Mouse (Mus musculus) CH12.LX (cell line): ENCODE results near the gene Necap1. TPM values are rescaled to one million over a fixed set of nuclear protein-coding genes. Genes with fewer than 3 reads are reported as not detected.

Source experiments
- DNase-seq: peaks from one replicate; pipeline ENCODE4 v3.0.0-alpha.2; 2013; ENCODE audit errors: extremely low read depth
- H3K27ac ChIP-seq: 2 replicates; pipeline ENCODE4 v1.5.1; 2012; ENCODE audit warnings: low read depth, mild to moderate bottlenecking, control low read depth, moderate library complexity; ENCODE audit not compliant: insufficient read depth
- H3K27me3 ChIP-seq: replicated peaks from 2 replicates; pipeline ENCODE3; 2012; ENCODE audit warnings: inconsistent platforms
- H3K36me3 ChIP-seq, 2 experiments: replicated peaks in 1 of 2; 2 replicates each; pipeline versions ENCODE3 to v1.6.1; 2012; ENCODE audit warnings: inconsistent platforms in 1 of 2, low read length in 1 of 2, mild to moderate bottlenecking in 1 of 2, mixed read lengths in 1 of 2, moderate library complexity in 1 of 2; ENCODE audit not compliant: control insufficient read depth in 1 of 2, insufficient read depth in 1 of 2
- H3K4me1 ChIP-seq, 2 experiments: 2 replicates each; pipeline ENCODE4 v1.6.1; 2012; ENCODE audit warnings: inconsistent platforms in 1 of 2, moderate library complexity in 1 of 2; ENCODE audit not compliant: insufficient read depth in 2 of 2, control insufficient read depth in 1 of 2
- H3K4me2 ChIP-seq: 2 replicates; pipeline ENCODE4 v1.6.1; 2012; ENCODE audit warnings: low read depth, mild to moderate bottlenecking, control low read depth; ENCODE audit not compliant: poor library complexity, insufficient read depth, severe bottlenecking
- H3K4me3 ChIP-seq, 3 experiments: fragments of 150-350 bp in 1 of 3; sonication (generic) in 1 of 3; replicated peaks in 1 of 3; 2 replicates each; pipeline versions ENCODE3 to v1.5.1; 2011 to 2012; ENCODE audit warnings: low read depth in 2 of 3, low read length in 2 of 3, mild to moderate bottlenecking in 2 of 3, moderate library complexity in 2 of 3, control low read depth in 1 of 3, improper control_type of control experiment in 1 of 3, inconsistent platforms in 1 of 3, mixed read lengths in 1 of 3; ENCODE audit not compliant: poor library complexity in 1 of 3
- H3K79me2 ChIP-seq: replicated peaks from 2 replicates; pipeline ENCODE4 v1.6.1; 2012; ENCODE audit warnings: mild to moderate bottlenecking, moderate library complexity; ENCODE audit not compliant: control insufficient read depth, poor library complexity, insufficient read depth, severe bottlenecking; ENCODE audit errors: extremely low read depth
- H3K9ac ChIP-seq: 2 replicates; pipeline ENCODE4 v1.6.1; 2012; ENCODE audit warnings: low read depth, mild to moderate bottlenecking, control low read depth, moderate library complexity; ENCODE audit not compliant: insufficient read depth
- H3K9me3 ChIP-seq: replicated peaks from 2 replicates; pipeline ENCODE3; 2012; ENCODE audit warnings: low read length, inconsistent platforms, mixed read lengths
- CHD2 ChIP-seq: IDR thresholded peaks from 2 replicates; pipeline ENCODE4 v1.6.1; 2011; ENCODE audit warnings: low read length, improper control_type of control experiment
- CTCF ChIP-seq, 2 experiments: IDR thresholded peaks in 1 of 2; conservative IDR thresholded peaks in 1 of 2; 2 replicates each; pipeline ENCODE4 v1.5.1; 2011 to 2012; ENCODE audit warnings: low read depth in 2 of 2, low read length in 2 of 2, improper control_type of control experiment in 1 of 2, inconsistent platforms in 1 of 2, mild to moderate bottlenecking in 1 of 2, moderate library complexity in 1 of 2
- E2F4 ChIP-seq: IDR thresholded peaks from 2 replicates; pipeline ENCODE4 v1.6.1; 2011; ENCODE audit warnings: low read depth, low read length, improper control_type of control experiment; ENCODE audit not compliant: insufficient replicate concordance
- ELF1 ChIP-seq: IDR thresholded peaks from 2 replicates; pipeline ENCODE4 v1.6.1; 2014; ENCODE audit warnings: low read depth, mild to moderate bottlenecking, inconsistent platforms, low read length, improper control_type of control experiment
- EP300 ChIP-seq: IDR thresholded peaks from 2 replicates; pipeline ENCODE4 v1.6.1; 2011; ENCODE audit warnings: low read length, improper control_type of control experiment
- ETS1 ChIP-seq: conservative IDR thresholded peaks from 2 replicates; pipeline ENCODE4 v1.6.1; 2012; ENCODE audit warnings: low read depth, mild to moderate bottlenecking, inconsistent platforms, low read length, improper control_type of control experiment, moderate library complexity
- GABPA ChIP-seq: IDR thresholded peaks from 2 replicates; pipeline ENCODE4 v1.6.1; 2012; ENCODE audit warnings: low read depth, low read length, improper control_type of control experiment, inconsistent platforms; ENCODE audit not compliant: insufficient replicate concordance
- HCFC1 ChIP-seq: IDR thresholded peaks from 2 replicates; pipeline ENCODE4 v1.6.1; 2012; ENCODE audit warnings: low read depth, mild to moderate bottlenecking, inconsistent platforms, low read length, improper control_type of control experiment
- IRF4 ChIP-seq: IDR thresholded peaks from 2 replicates; pipeline ENCODE4 v1.6.1; 2014; ENCODE audit warnings: low read depth, mild to moderate bottlenecking, inconsistent platforms, low read length, improper control_type of control experiment
- JUN ChIP-seq: IDR thresholded peaks from 2 replicates; pipeline ENCODE4 v1.6.1; 2011; ENCODE audit warnings: low read depth, mild to moderate bottlenecking, low read length, improper control_type of control experiment, moderate library complexity; ENCODE audit not compliant: insufficient read depth
- JUND ChIP-seq: conservative IDR thresholded peaks from 2 replicates; pipeline ENCODE4 v1.6.1; 2011; ENCODE audit warnings: low read depth, low read length, improper control_type of control experiment
- MAFK ChIP-seq: IDR thresholded peaks from 2 replicates; pipeline ENCODE4 v1.6.1; 2011; ENCODE audit warnings: low read length, improper control_type of control experiment; ENCODE audit not compliant: insufficient replicate concordance
- MAX ChIP-seq: IDR thresholded peaks from 2 replicates; pipeline ENCODE4 v1.6.1; 2011; ENCODE audit warnings: low read length, improper control_type of control experiment
- MAZ ChIP-seq: IDR thresholded peaks from 2 replicates; pipeline ENCODE4 v1.6.1; 2012; ENCODE audit warnings: low read depth, mild to moderate bottlenecking, inconsistent platforms, low read length, improper control_type of control experiment, moderate library complexity
- MEF2A ChIP-seq: IDR thresholded peaks from 2 replicates; pipeline ENCODE4 v1.6.1; 2014; ENCODE audit warnings: low read depth, mild to moderate bottlenecking, inconsistent platforms, low read length, improper control_type of control experiment, borderline replicate concordance
- MXI1 ChIP-seq: IDR thresholded peaks from 2 replicates; pipeline ENCODE4 v1.6.1; 2011; ENCODE audit warnings: mild to moderate bottlenecking, low read depth, low read length, improper control_type of control experiment
- MYC ChIP-seq: IDR thresholded peaks from 2 replicates; pipeline ENCODE4 v1.6.1; 2011; ENCODE audit warnings: low read depth, mild to moderate bottlenecking, improper control_type of control experiment, low read length
- NELFE ChIP-seq: IDR thresholded peaks from 2 replicates; pipeline ENCODE4 v1.6.1; 2011; ENCODE audit warnings: low read depth, low read length, improper control_type of control experiment
- PAX5 ChIP-seq: IDR thresholded peaks from 2 replicates; pipeline ENCODE4 v1.6.1; 2012; ENCODE audit warnings: low read length, inconsistent platforms, mixed read lengths
- RAD21 ChIP-seq: IDR thresholded peaks from 2 replicates; pipeline ENCODE4 v1.6.1; 2011; ENCODE audit warnings: low read depth, mild to moderate bottlenecking, low read length, improper control_type of control experiment, moderate library complexity
- RCOR1 ChIP-seq: conservative IDR thresholded peaks from 2 replicates; pipeline ENCODE4 v1.6.1; 2012; ENCODE audit warnings: low read depth, mild to moderate bottlenecking, inconsistent platforms, low read length, improper control_type of control experiment
- SIN3A ChIP-seq: IDR thresholded peaks from 2 replicates; pipeline ENCODE4 v1.6.1; 2012; ENCODE audit warnings: low read length, improper control_type of control experiment, inconsistent platforms
- SMC3 ChIP-seq: IDR thresholded peaks from 2 replicates; pipeline ENCODE4 v1.6.1; 2011; ENCODE audit warnings: low read depth, low read length, improper control_type of control experiment
- TBP ChIP-seq: conservative IDR thresholded peaks from 2 replicates; pipeline ENCODE4 v1.6.1; 2011; ENCODE audit warnings: low read depth, low read length, improper control_type of control experiment
- TCF12 ChIP-seq: IDR thresholded peaks from 2 replicates; pipeline ENCODE4 v1.6.1; 2014; ENCODE audit warnings: low read depth, mild to moderate bottlenecking, inconsistent platforms, low read length, improper control_type of control experiment
- UBTF ChIP-seq: IDR thresholded peaks from 2 replicates; pipeline ENCODE4 v1.6.1; 2012; ENCODE audit warnings: low read depth, mild to moderate bottlenecking, inconsistent platforms, low read length, improper control_type of control experiment, moderate library complexity
- USF1 ChIP-seq: IDR thresholded peaks from 2 replicates; pipeline ENCODE4 v1.6.1; 2014; ENCODE audit warnings: low read depth, mild to moderate bottlenecking, inconsistent platforms, low read length, improper control_type of control experiment
- USF2 ChIP-seq: conservative IDR thresholded peaks from 2 replicates; pipeline ENCODE4 v1.6.1; 2011; ENCODE audit warnings: low read depth, low read length, improper control_type of control experiment
- ZC3H11A ChIP-seq: IDR thresholded peaks from 2 replicates; pipeline ENCODE4 v1.6.1; 2012; ENCODE audit warnings: low read depth, mild to moderate bottlenecking, inconsistent platforms, low read length, improper control_type of control experiment
- ZKSCAN1 ChIP-seq: IDR thresholded peaks from 2 replicates; pipeline ENCODE4 v1.6.1; 2012; ENCODE audit warnings: low read depth, inconsistent platforms, low read length, improper control_type of control experiment, borderline replicate concordance
- ZMIZ1 ChIP-seq: IDR thresholded peaks from 2 replicates; pipeline ENCODE4 v1.6.1; 2012; ENCODE audit warnings: low read depth, mild to moderate bottlenecking, inconsistent platforms, low read length, improper control_type of control experiment
- dilution Hi-C: fragments of 300-500 bp; cut with MboI; formaldehyde crosslinking; loops from 2 replicates; pipeline ENCODE4 v1.14.3; 2020; ENCODE audit warnings: low sequenced_read_pairs; ENCODE audit not compliant: extremely low pct_unique_long_range_greater_than_20kb, extremely low pct_ligation_motif_present
- in situ Hi-C: fragments of 300-500 bp; cut with MboI; formaldehyde crosslinking; loops from 3 replicates; pipeline ENCODE4 v1.14.3; 2019; ENCODE audit warnings: low sequenced_read_pairs, low pct_ligation_motif_present, low pct_unique_long_range_greater_than_20kb, mixed read lengths
- polyA plus RNA-seq: library from polyadenylated mRNA; unstranded; fragments of >175 nt; gene quantifications from 2 replicates; pipeline ENCODE4 v1.2.1, GENCODE M21; 2012; ENCODE audit warnings: low read depth; ENCODE audit not compliant: insufficient read length
- total RNA-seq, 2 experiments: library from RNA; depleted of rRNA; stranded (reverse); fragments of 300-350 nt in 1 of 2; fragments of >200 nt in 1 of 2; gene quantifications; 2 replicates each; pipeline ENCODE4 v1.2.3; 2012 to 2014

Gene Necap1
- total and polyA plus RNA-seq, 3 experiments = 12.7 to 29.5 (median 26.9) TPM

GRCm38 (mm10) chr6:122836974-122837373 lies 37.3 kb upstream of the Necap1 start:
- peaks cover 69 to 91% of the 10 kb centered on the region in 2 experiments for H3K36me3 ChIP-seq
- TF ChIP-seq CHD2 = no peak
- TF ChIP-seq RCOR1 = no peak
- no peak for TF ChIP-seq JUN
- TF ChIP-seq SMC3 = peak; percentile 23; the same call in 1 of the 2 replicates
- no peak for TF ChIP-seq ZKSCAN1
- no peak for TF ChIP-seq ZC3H11A
- TF ChIP-seq CTCF (conservative IDR thresholded peaks at IDR 0.05 in 1 of 2, IDR thresholded peaks at IDR 0.05 in 1 of 2; ENCODE audit: low read depth in 2 of 2, low read length in 2 of 2) = peak; percentile 13 to 63; a peak in 2 of 4 replicates
- TF ChIP-seq RAD21 = peak; percentile 7; the same call in 1 of the 2 replicates
- no peak for TF ChIP-seq GABPA
- no peak for TF ChIP-seq JUND
- no peak for TF ChIP-seq TCF12
- TF ChIP-seq MAX = 0 out of 2 replicates have a peak, but pooled peaks have one; percentile 54
- in situ Hi-C loops = no loop called here

GRCm38 (mm10) chr6:122837539-122837938 lies 36.7 kb upstream of the Necap1 start:
- Histone ChIP-seq H3K79me2 (no peaks in the 10 kb centered on the region), H3K36me3 (peaks cover 69 to 88% of the 10 kb centered on the region in 2 experiments), H3K27ac (peak overlapping the region; percentile 41; the same call in 1 of the 2 replicates), H3K9me3 (peaks cover 9% of the 10 kb centered on the region), H3K4me3 (peak overlapping the region in 1 of 3 experiments; percentile 32), H3K4me1 (peaks cover 5 to 49% of the 10 kb centered on the region in 2 experiments), H3K27me3 (no peaks in the 10 kb centered on the region), H3K4me2 (no peak overlapping the region), H3K9ac (no peak overlapping the region)
- in situ Hi-C loops = no loop called here
- dilution Hi-C loops = no loop called here
- DNase-seq = peak; percentile 69
- TF ChIP-seq HCFC1 (no peak), E2F4 (no peak), MEF2A (peak; percentile 43; the same call in 1 of the 2 replicates), EP300 (peak; percentile 89), ZMIZ1 (no peak), ZC3H11A (no peak), MAX (peak; percentile 38; the same call in 1 of the 2 replicates), RCOR1 (peak; percentile 81), IRF4 (peak; percentile 87), MXI1 (no peak), CTCF (conservative IDR thresholded peaks at IDR 0.05 in 1 of 2, IDR thresholded peaks at IDR 0.05 in 1 of 2; ENCODE audit: low read depth in 2 of 2, low read length in 2 of 2) (no peak), TBP (no peak), SMC3 (no peak), MYC (0 out of 2 replicates have a peak, but pooled peaks have one; percentile 45), USF2 (no peak), MAFK (peak; percentile 33; the same call in 1 of the 2 replicates), JUND (peak; percentile 59; the same call in 1 of the 2 replicates), ELF1 (no peak), ZKSCAN1 (no peak), MAZ (no peak), UBTF (no peak), SIN3A (no peak), PAX5 (no peak), USF1 (no peak), ETS1 (peak; percentile 62), NELFE (no peak)

More at GRCm38 (mm10) chr6:122836974-122837373, 37.3 kb upstream of the Necap1 start:
- Histone ChIP-seq H3K9ac (no peak overlapping the region), H3K4me2 (no peak overlapping the region), H3K4me3 (no peak overlapping the region), H3K4me1 (peaks cover 5 to 49% of the 10 kb centered on the region in 2 experiments), H3K27me3 (no peaks in the 10 kb centered on the region), H3K9me3 (peaks cover 9% of the 10 kb centered on the region), H3K27ac (peak overlapping the region; percentile 41; the same call in 1 of the 2 replicates), H3K79me2 (no peaks in the 10 kb centered on the region)
- no peak for DNase-seq
- dilution Hi-C loops = no loop called here
